Mouse (Mus musculus) embryonic fibroblast, embryonic 13.5 days (primary cell): ENCODE measurements at regions not wholly inside any gene's neighbourhood (a gene's known extent, or its start where the extent isn't known, plus 50 kb on each side); places are given as distances from the start of the nearest gene placed in this dataset.

Experiments used
- CTCF ChIP-seq: IDR thresholded peaks from 2 replicates; pipeline ENCODE4 v1.5.1; 2011; ENCODE audit warnings: mild to moderate bottlenecking, control low read depth, low read length, moderate library complexity, borderline replicate concordance; ENCODE audit not compliant: insufficient read depth
- POLR2A ChIP-seq: IDR thresholded peaks from 2 replicates; pipeline ENCODE4 v1.6.1; 2011; ENCODE audit warnings: low read depth, mild to moderate bottlenecking, control low read depth, low read length, moderate library complexity

DNA sequence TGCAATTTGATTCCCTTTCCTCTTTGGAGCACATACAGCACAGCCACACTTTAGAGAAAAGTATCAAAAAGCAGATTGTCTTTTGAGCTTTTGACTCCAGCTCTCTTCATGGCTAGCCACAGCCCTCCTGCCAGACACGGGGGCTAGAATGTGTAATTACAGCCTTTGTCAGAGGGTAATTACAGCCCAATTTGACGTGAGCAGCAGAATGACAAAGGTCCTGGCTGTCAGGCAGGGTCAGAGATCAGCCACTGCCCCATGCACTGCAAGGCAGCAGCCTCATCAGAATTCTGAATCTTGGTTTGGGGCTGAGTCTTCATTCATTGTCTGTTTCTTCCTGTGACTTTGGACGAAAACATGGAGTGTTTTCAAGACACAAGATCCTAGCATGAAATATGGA, 95.7 kb upstream of the Ednrb start:
- TF ChIP-seq POLR2A: no peak
- TF ChIP-seq CTCF: no peak
